Mouse (Mus musculus): ENCODE results near the gene Slc13a5. TPM values are rescaled to one million over a fixed set of nuclear protein-coding genes. Genes with fewer than 3 reads are reported as not detected.
A peak's percentile ranks its signal among the peaks of the same experiment; 100 is the strongest.

The Slc13a5 gene
- polyA plus RNA-seq, 1 experiment from 2014 or later: 0.46 TPM

DNA sequence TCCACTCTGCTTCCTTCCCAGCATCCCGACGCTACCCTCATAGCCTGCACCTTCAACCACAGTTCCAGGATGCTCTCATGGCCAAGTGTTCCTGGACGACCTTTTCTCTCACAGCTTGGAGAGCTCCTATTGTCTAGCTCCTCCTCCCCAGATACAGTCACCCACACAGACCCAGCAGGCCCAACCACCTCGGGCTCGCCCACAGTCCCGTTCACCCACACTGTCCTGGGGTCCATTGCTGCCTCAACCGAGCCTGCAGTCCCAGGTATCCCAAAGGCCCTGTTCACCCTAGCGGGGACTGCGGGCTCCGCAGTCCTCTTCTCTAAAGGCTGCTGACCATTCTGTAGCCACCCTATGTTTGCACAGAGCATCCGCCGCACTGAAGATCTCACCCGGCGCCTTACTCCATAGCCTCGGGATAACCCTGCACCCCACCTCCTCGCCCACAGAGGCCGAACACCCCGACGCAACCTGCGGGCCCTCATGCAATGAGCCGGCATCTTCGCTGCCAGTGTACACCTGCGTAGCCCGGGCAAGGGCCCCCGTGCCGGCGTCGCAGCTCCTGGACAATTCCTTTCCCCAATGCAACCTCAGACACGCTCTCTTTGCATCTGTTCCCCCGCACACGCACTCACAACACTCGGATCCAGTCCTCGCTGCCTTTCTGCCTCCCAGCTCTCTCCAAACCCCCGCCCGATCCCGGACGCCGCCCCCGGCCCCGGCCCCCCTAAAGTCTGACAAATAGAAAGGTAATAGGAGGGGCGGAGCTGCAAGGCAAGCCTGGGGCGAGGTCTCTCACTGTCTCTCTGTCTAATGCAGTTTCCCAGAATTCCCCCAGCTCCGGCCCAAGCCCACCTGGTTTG is 60.5 kb downstream of the Slc13a5 start, which contains the start of gene Gm43951:
Gene Gm43951 (minus strand): TSS at position 500 of the 863 bp plus-strand sequence.
- ATAC-seq (ENCODE audit: insufficient read depth, low FRiP score, low TSS enrichment): peak; percentile 61

GRCm38 (mm10) chr11:72205256-72205655 is 61.8 kb downstream of the Slc13a5 start:
- Histone ChIP-seq H3K4me2 (ENCODE audit: low read depth) (peak overlapping the region; percentile 51; the same call in 1 of the 2 replicates), H3K4me1 (ENCODE audit: control insufficient read depth, insufficient read depth, low read length) (peaks cover 13% of the 10 kb centered on the region), H3K36me3 (ENCODE audit: control insufficient read depth, insufficient read depth, low read length) (no peaks in the 10 kb centered on the region), H3K9ac (ENCODE audit: low read length) (no peak overlapping the region; the same call in 1 of the 2 replicates), H3K9me3 (ENCODE audit: control insufficient read depth, low read length) (no peaks in the 10 kb centered on the region), H3K27ac (ENCODE audit: low read depth, low read length) (no peak overlapping the region), H3K27me3 (ENCODE audit: control insufficient read depth, insufficient read depth, low read length) (no peaks in the 10 kb centered on the region), H3K4me3 (ENCODE audit: low read depth, low read length) (0 out of 2 replicates have a peak overlapping the region, but pooled peaks have one; percentile 1)
- 89% methylated on average over 6 of the region's 6 CpGs for WGBS
- ATAC-seq (ENCODE audit: insufficient read depth, low FRiP score, low TSS enrichment) (no peak), DNase-seq (ENCODE audit: low spot score) (no peak)

More for the DNA sequence above, 60.5 kb downstream of the Slc13a5 start, which contains the start of gene Gm43951:
- Histone ChIP-seq H3K4me3 (ENCODE audit: low read depth, low read length) (peak within 1 kb of the TSS; percentile 87), H3K27ac (ENCODE audit: low read depth, low read length) (peak within 1 kb of the TSS; percentile 15; the same call in 1 of the 2 replicates), H3K36me3 (ENCODE audit: control insufficient read depth, insufficient read depth, low read length) (0 out of 2 replicates have a peak, but pooled peaks cover 2% of the 10 kb centered on the region), H3K4me1 (ENCODE audit: control insufficient read depth, insufficient read depth, low read length) (peaks cover 13% of the 10 kb centered on the region), H3K27me3 (ENCODE audit: control insufficient read depth, insufficient read depth, low read length) (no peaks in the 10 kb centered on the region), H3K9ac (ENCODE audit: low read length) (peak within 1 kb of the TSS; percentile 78), H3K4me2 (ENCODE audit: low read depth) (peak within 1 kb of the TSS; percentile 51), H3K9me3 (ENCODE audit: control insufficient read depth, low read length) (no peaks in the 10 kb centered on the region)
- DNase-seq (ENCODE audit: low spot score): peak; percentile 35
- WGBS: under 1% methylated on average over 43 of the region's 43 CpGs

DNA sequence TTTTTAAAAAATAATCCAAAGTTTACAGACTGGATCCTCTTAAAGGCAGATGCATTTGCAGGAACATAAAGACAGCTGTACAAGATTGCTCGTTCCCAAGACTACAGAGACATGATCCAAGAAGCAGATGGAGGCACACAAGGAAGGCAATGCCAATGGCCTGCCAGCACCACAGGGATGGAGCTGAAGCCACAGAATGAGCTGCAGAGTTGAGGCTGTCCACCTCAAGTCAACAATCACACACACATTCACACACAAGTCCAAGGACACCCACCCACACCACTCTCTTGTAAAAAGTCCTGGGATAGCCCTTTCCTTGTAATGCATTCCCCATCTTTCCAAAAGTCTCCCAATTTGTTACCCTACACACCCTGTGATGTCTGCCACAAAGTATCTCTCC is 63.6 kb downstream of the Slc13a5 start:
- H3K9ac ChIP-seq (ENCODE audit: low read length): no peak overlapping the region
- no peak overlapping the region for H3K4me3 ChIP-seq (ENCODE audit: low read depth, low read length)
- H3K36me3 ChIP-seq (ENCODE audit: control insufficient read depth, insufficient read depth, low read length): no peaks in the 10 kb centered on the region; the same call in 1 of the 2 replicates
- H3K27ac ChIP-seq (ENCODE audit: low read depth, low read length): no peak overlapping the region
- no peaks in the 10 kb centered on the region for H3K27me3 ChIP-seq (ENCODE audit: control insufficient read depth, insufficient read depth, low read length)
- H3K4me2 ChIP-seq (ENCODE audit: low read depth): no peak overlapping the region
- H3K4me1 ChIP-seq (ENCODE audit: control insufficient read depth, insufficient read depth, low read length): peaks cover 13% of the 10 kb centered on the region
- ATAC-seq (ENCODE audit: insufficient read depth, low FRiP score, low TSS enrichment) (no peak), DNase-seq (ENCODE audit: low spot score) (no peak)
- 92% methylated on average over 1 of the region's 1 CpGs for WGBS
- H3K9me3 ChIP-seq (ENCODE audit: control insufficient read depth, low read length): no peaks in the 10 kb centered on the region

GRCm38 (mm10) chr11:72196506-72196905 is 70.5 kb downstream of the Slc13a5 start:
- no peak overlapping the region for H3K9ac ChIP-seq (ENCODE audit: low read length)
- H3K27me3 ChIP-seq (ENCODE audit: control insufficient read depth, insufficient read depth, low read length): no peaks in the 10 kb centered on the region
- ATAC-seq (ENCODE audit: insufficient read depth, low FRiP score, low TSS enrichment) (no peak), DNase-seq (ENCODE audit: low spot score) (no peak)
- H3K27ac ChIP-seq (ENCODE audit: low read depth, low read length): no peak overlapping the region
- WGBS: 89% methylated on average over 8 of the region's 8 CpGs
- no peak overlapping the region for H3K4me3 ChIP-seq (ENCODE audit: low read depth, low read length)
- H3K4me1 ChIP-seq (ENCODE audit: control insufficient read depth, insufficient read depth, low read length): no peaks in the 10 kb centered on the region
- H3K4me2 ChIP-seq (ENCODE audit: low read depth): no peak overlapping the region
- H3K9me3 ChIP-seq (ENCODE audit: control insufficient read depth, low read length): no peaks in the 10 kb centered on the region
- H3K36me3 ChIP-seq (ENCODE audit: control insufficient read depth, insufficient read depth, low read length): peaks cover 4% of the 10 kb centered on the region

GRCm38 (mm10) chr11:72194259-72194658 is 72.8 kb downstream of the Slc13a5 start:
- Histone ChIP-seq H3K9me3 (ENCODE audit: control insufficient read depth, low read length) (no peaks in the 10 kb centered on the region), H3K4me1 (ENCODE audit: control insufficient read depth, insufficient read depth, low read length) (no peaks in the 10 kb centered on the region), H3K36me3 (ENCODE audit: control insufficient read depth, insufficient read depth, low read length) (peaks cover 8% of the 10 kb centered on the region), H3K4me3 (ENCODE audit: low read depth, low read length) (no peak overlapping the region), H3K27ac (ENCODE audit: low read depth, low read length) (no peak overlapping the region), H3K9ac (ENCODE audit: low read length) (no peak overlapping the region), H3K27me3 (ENCODE audit: control insufficient read depth, insufficient read depth, low read length) (no peaks in the 10 kb centered on the region), H3K4me2 (ENCODE audit: low read depth) (no peak overlapping the region)
- ATAC-seq (ENCODE audit: insufficient read depth, low FRiP score, low TSS enrichment): no peak
- no peak for DNase-seq (ENCODE audit: low spot score)
- WGBS: 88% methylated on average over 2 of the region's 2 CpGs

Other genes starting within 250 kb of the Slc13a5 start
- gene Aipl1, start 229.7 kb downstream of the Slc13a5 start, polyA plus RNA-seq (2014; fragmentation: Nextera tagmentation; extraction: Ambion mirVana): 0.09 and 0.23 TPM in 2 replicates
- 158 and 169 TPM in 2 replicates for gene Pimreg, start 225.2 kb downstream of the Slc13a5 start, polyA plus RNA-seq (2014; fragmentation: Nextera tagmentation; extraction: Ambion mirVana)
- 0.23 and 0.31 TPM in 2 replicates for gene Pitpnm3, start 131.4 kb downstream of the Slc13a5 start, polyA plus RNA-seq (2014; fragmentation: Nextera tagmentation; extraction: Ambion mirVana)
- gene Gm43951, start 60.4 kb downstream of the Slc13a5 start, polyA plus RNA-seq (2014; fragmentation: Nextera tagmentation; extraction: Ambion mirVana): 0.11 and 0.16 TPM in 2 replicates
- 14.5 and 15.6 TPM in 2 replicates for gene 4933427D14Rik, start 59.8 kb downstream of the Slc13a5 start, polyA plus RNA-seq (2014; fragmentation: Nextera tagmentation; extraction: Ambion mirVana)
- 163 and 169 TPM in 2 replicates for gene Txndc17, start 59.7 kb downstream of the Slc13a5 start, polyA plus RNA-seq (2014; fragmentation: Nextera tagmentation; extraction: Ambion mirVana)
- gene Med31, start 51.6 kb downstream of the Slc13a5 start, polyA plus RNA-seq (2014; fragmentation: Nextera tagmentation; extraction: Ambion mirVana): 50.3 and 51.0 TPM in 2 replicates
- 1.3 and 1.6 TPM in 2 replicates for gene Xaf1, start 34.4 kb upstream of the Slc13a5 start, polyA plus RNA-seq (2014; fragmentation: Nextera tagmentation; extraction: Ambion mirVana)
- gene Fbxo39, start 47.2 kb upstream of the Slc13a5 start, polyA plus RNA-seq (2014; fragmentation: Nextera tagmentation; extraction: Ambion mirVana): not detected in 2 replicates
- 4.2 and 4.3 TPM in 2 replicates for gene Tekt1, start 95.2 kb upstream of the Slc13a5 start, polyA plus RNA-seq (2014; fragmentation: Nextera tagmentation; extraction: Ambion mirVana)
- 12.6 and 13.2 TPM in 2 replicates for gene Smtnl2, start 144.5 kb upstream of the Slc13a5 start, polyA plus RNA-seq (2014; fragmentation: Nextera tagmentation; extraction: Ambion mirVana)
- gene Ggt6, start 168.3 kb upstream of the Slc13a5 start, polyA plus RNA-seq (2014; fragmentation: Nextera tagmentation; extraction: Ambion mirVana): not detected in 2 replicates
- 145 and 146 TPM in 2 replicates for gene Mybbp1a, start 174.1 kb upstream of the Slc13a5 start, polyA plus RNA-seq (2014; fragmentation: Nextera tagmentation; extraction: Ambion mirVana)
- 7.1 and 7.7 TPM in 2 replicates for gene Spns2, start 222.7 kb upstream of the Slc13a5 start, polyA plus RNA-seq (2014; fragmentation: Nextera tagmentation; extraction: Ambion mirVana)

Data from neural tube, embryonic 11.5 days (tissue).